ENCODE assay signal across 8 mouse cellular contexts in the genomic region with DNA sequence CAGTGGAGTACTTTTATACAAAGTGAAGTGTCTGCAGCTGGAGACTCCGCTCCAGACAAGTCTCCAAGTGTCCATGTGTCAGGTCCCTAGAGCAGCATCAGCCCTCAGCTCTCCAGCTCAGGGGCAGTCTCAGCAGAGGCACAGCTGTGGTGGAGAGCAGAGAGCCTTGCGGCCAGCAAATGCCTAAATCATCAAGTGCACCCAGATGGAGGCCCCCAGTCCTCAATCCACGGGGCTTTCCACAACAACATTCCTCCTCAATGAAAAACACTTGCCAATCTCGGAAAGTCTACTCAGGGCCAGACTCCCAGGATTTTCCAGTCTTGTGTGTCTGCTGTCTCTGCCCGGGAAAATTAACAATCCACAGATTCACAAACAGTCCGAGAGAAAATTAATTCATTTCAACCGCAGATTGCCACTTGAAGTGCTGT.
DNase-seq lines count a peak whose midpoint lies in the region; ATAC-seq lines count a peak whose summit lies in the region.

No protein-coding gene starts in this region.

- no peaks in the 10 kb centered on the region for H3K27me3 ChIP-seq in embryonic facial prominence, embryonic 13.5 days
- no peaks in the 10 kb centered on the region for H3K27me3 ChIP-seq in midbrain, embryonic 12.5 days

- no peaks in the 10 kb centered on the region for H3K36me3 ChIP-seq in embryonic facial prominence, embryonic 13.5 days
- H3K36me3 ChIP-seq in midbrain, embryonic 12.5 days: no peaks in the 10 kb centered on the region

- H3K9ac ChIP-seq in embryonic facial prominence, embryonic 13.5 days: no peak overlapping the region
- no peak overlapping the region for H3K9ac ChIP-seq in midbrain, embryonic 12.5 days (replicated peaks)

- H3K4me2 ChIP-seq in embryonic facial prominence, embryonic 13.5 days: peak overlapping the region; percentile 23
- H3K4me2 ChIP-seq in midbrain, embryonic 12.5 days (replicated peaks): no peak overlapping the region

- no peak overlapping the region for H3K4me3 ChIP-seq in embryonic facial prominence, embryonic 13.5 days
- H3K4me3 ChIP-seq in midbrain, embryonic 12.5 days: no peak overlapping the region

- DNase-seq in frontal cortex, adult 2 months (ENCODE audit: extremely low spot score in 1 of 2, low spot score in 1 of 2): no peak
- peak; percentile 44 for DNase-seq in heart, postnatal 4 days
- no peak for DNase-seq in adrenal gland, postnatal 36 days

- peak overlapping the region; percentile 86 for H3K27ac ChIP-seq in embryonic facial prominence, embryonic 13.5 days
- H3K27ac ChIP-seq in midbrain, embryonic 12.5 days (replicated peaks): peak overlapping the region; percentile 50

- H3K9me3 ChIP-seq in embryonic facial prominence, embryonic 13.5 days: no peaks in the 10 kb centered on the region
- H3K9me3 ChIP-seq in midbrain, embryonic 12.5 days: no peaks in the 10 kb centered on the region

- peaks cover 43% of the 10 kb centered on the region for H3K4me1 ChIP-seq in embryonic facial prominence, embryonic 13.5 days
- peaks cover 15% of the 10 kb centered on the region for H3K4me1 ChIP-seq in midbrain, embryonic 12.5 days

- peak; percentile 20; the same call in 1 of the 2 replicates for ATAC-seq in frontal cortex, adult (ENCODE audit: low TSS enrichment)
- peak; percentile 67; the same call in 1 of the 2 replicates for ATAC-seq in embryonic facial prominence, embryonic 13.5 days (ENCODE audit: insufficient number of reproducible peaks, insufficient read depth, low FRiP score, low TSS enrichment, low read depth)
- ATAC-seq in midbrain, embryonic 12.5 days (ENCODE audit: low FRiP score, low read depth): peak; percentile 69
- ATAC-seq in erythroblast, adult 5-6 weeks (replicated peaks; ENCODE audit: low FRiP score, poor library complexity, severe bottlenecking): no peak
- ATAC-seq in megakaryocyte-erythroid progenitor cell, adult 5-6 weeks (replicated peaks; ENCODE audit: low FRiP score, low TSS enrichment, poor library complexity, severe bottlenecking): no peak

- WGBS in embryonic facial prominence, embryonic 13.5 days: 12% methylated on average over 7 of the region's 7 CpGs
- WGBS in midbrain, embryonic 12.5 days: 26% methylated on average over 7 of the region's 7 CpGs

Comparison
In these comparisons a context has a peak if more than half of its experiments do, and no peak if none do; other contexts are left out.
1. ATAC-seq: peak in frontal cortex, adult (single experiment), embryonic facial prominence, embryonic 13.5 days (single experiment) and midbrain, embryonic 12.5 days (single experiment); none in erythroblast, adult 5-6 weeks (single experiment) and megakaryocyte-erythroid progenitor cell, adult 5-6 weeks (single experiment).